Mouse (Mus musculus) small intestine, adult 2 months (tissue): ENCODE results near the gene Gstm7. TPM values are rescaled to one million over a fixed set of nuclear protein-coding genes. Genes with fewer than 3 reads are reported as not detected.

Experiments used
- H3K27ac ChIP-seq: fragments of 200-500 bp; 2 replicates; pipeline ENCODE4 v1.5.1; 2012; ENCODE audit warnings: low read depth, low read length, control low read depth, inconsistent platforms; ENCODE audit not compliant: insufficient read depth
- H3K27me3 ChIP-seq: fragments of 200-500 bp; 2 replicates; pipeline ENCODE4 v1.6.1; 2012; ENCODE audit warnings: mild to moderate bottlenecking, moderate library complexity, low read length, inconsistent platforms; ENCODE audit not compliant: control insufficient read depth, insufficient read depth
- H3K36me3 ChIP-seq: fragments of 200-500 bp; 2 replicates; pipeline ENCODE4 v1.6.1; 2012; ENCODE audit warnings: mild to moderate bottlenecking, low read length, control low read depth, inconsistent platforms; ENCODE audit not compliant: control insufficient read depth, insufficient read depth
- H3K4me1 ChIP-seq: fragments of 200-500 bp; 2 replicates; pipeline ENCODE4 v1.6.1; 2012; ENCODE audit warnings: low read length, inconsistent platforms, mixed read lengths; ENCODE audit not compliant: control insufficient read depth, insufficient read depth, insufficient read length
- H3K4me3 ChIP-seq: fragments of 200-500 bp; 2 replicates; pipeline ENCODE4 v1.5.1; 2012; ENCODE audit warnings: low read depth, mild to moderate bottlenecking, control low read depth, inconsistent platforms, low read length, moderate library complexity
- CTCF ChIP-seq: fragments of 200-500 bp; IDR thresholded peaks from 2 replicates; pipeline ENCODE4 v1.5.1; 2012; ENCODE audit warnings: low read depth, mild to moderate bottlenecking, control low read depth, inconsistent platforms, low read length, moderate library complexity, mixed read lengths; ENCODE audit not compliant: insufficient replicate concordance, insufficient read length; ENCODE audit errors: extremely low read depth
- POLR2A ChIP-seq: fragments of 200-500 bp; IDR thresholded peaks from 2 replicates; pipeline ENCODE4 v1.6.1; 2012; ENCODE audit warnings: low read depth, mild to moderate bottlenecking, control low read depth, inconsistent platforms, low read length, moderate library complexity
- WGBS: fragments of 180-500 bp; shearing (Covaris S2); methylation state at CpG from one replicate; pipeline ENCODE4 v1.1.7; 2018; 5-methylcytosine and 5-hydroxymethylcytosine counted together
- polyA plus RNA-seq: library from polyadenylated mRNA; depleted of rRNA; stranded (reverse); fragments of >200 nt; gene quantifications from 2 replicates; pipeline ENCODE4 v1.2.3, GENCODE M21; 2012

Gstm7 gene
- polyA plus RNA-seq, 1 experiment, result 9.4 TPM

- WGBS, result 83% methylated on average over 11 of the region's 11 CpGs
- no peaks in the 10 kb centered on the region for H3K36me3 ChIP-seq
- peaks cover 4% of the 10 kb centered on the region; the same call in 1 of the 2 replicates for H3K4me1 ChIP-seq
- no peaks in the 10 kb centered on the region for H3K27me3 ChIP-seq
- no peak overlapping the region for H3K4me3 ChIP-seq
- no peak for TF ChIP-seq POLR2A
- TF ChIP-seq CTCF, result no peak
- no peak overlapping the region for H3K27ac ChIP-seq
These were observed 2.9 kb downstream of the Gstm7 start for GRCm38 (mm10) chr3:107928691-107929090.

GRCm38 (mm10) chr3:107927841-107928240 is 3.8 kb downstream of the Gstm7 start:
- Histone ChIP-seq H3K36me3 (no peaks in the 10 kb centered on the region), H3K4me1 (peaks cover 4% of the 10 kb centered on the region; the same call in 1 of the 2 replicates), H3K27me3 (no peaks in the 10 kb centered on the region), H3K4me3 (no peak overlapping the region), H3K27ac (no peak overlapping the region)
- TF ChIP-seq POLR2A, result no peak
- WGBS, result 92% methylated on average over 3 of the region's 3 CpGs

GRCm38 (mm10) chr3:107925335-107925734 is 6.3 kb downstream of the Gstm7 start:
- Histone ChIP-seq H3K27me3 (no peaks in the 10 kb centered on the region), H3K36me3 (no peaks in the 10 kb centered on the region), H3K4me3 (no peak overlapping the region), H3K4me1 (peaks cover 9% of the 10 kb centered on the region; the same call in 1 of the 2 replicates), H3K27ac (no peak overlapping the region)
- 90% methylated on average over 3 of the region's 3 CpGs for WGBS
- TF ChIP-seq POLR2A, result no peak
- TF ChIP-seq CTCF, result no peak

GRCm38 (mm10) chr3:107920348-107920747 is 11.3 kb downstream of the Gstm7 start:
- TF ChIP-seq CTCF, result no peak
- no peak for TF ChIP-seq POLR2A
- peaks cover 11% of the 10 kb centered on the region; the same call in 1 of the 2 replicates for H3K4me1 ChIP-seq
- WGBS, result 58% methylated on average over 5 of the region's 5 CpGs
- H3K36me3 ChIP-seq, result no peaks in the 10 kb centered on the region
- H3K27ac ChIP-seq, result peak overlapping the region; percentile 81
- no peaks in the 10 kb centered on the region for H3K27me3 ChIP-seq
- H3K4me3 ChIP-seq, result no peak overlapping the region

- Histone ChIP-seq H3K36me3 (no peaks in the 10 kb centered on the region), H3K4me3 (no peak overlapping the region), H3K4me1 (peaks cover 11% of the 10 kb centered on the region; the same call in 1 of the 2 replicates), H3K27ac (no peak overlapping the region), H3K27me3 (no peaks in the 10 kb centered on the region)
- WGBS, result 55% methylated on average over 7 of the region's 7 CpGs
- TF ChIP-seq CTCF, result no peak
- no peak for TF ChIP-seq POLR2A
These were observed 13.7 kb downstream of the Gstm7 start for GRCm38 (mm10) chr3:107917783-107918408.

- no peak for TF ChIP-seq CTCF
- TF ChIP-seq POLR2A, result no peak
- H3K36me3 ChIP-seq, result no peaks in the 10 kb centered on the region
- no peak overlapping the region for H3K27ac ChIP-seq
- no peak overlapping the region for H3K4me3 ChIP-seq
- WGBS, result 79% methylated on average over 3 of the region's 3 CpGs
- H3K27me3 ChIP-seq, result no peaks in the 10 kb centered on the region
- peaks cover 14% of the 10 kb centered on the region; the same call in 1 of the 2 replicates for H3K4me1 ChIP-seq
These were observed 14.5 kb downstream of the Gstm7 start for GRCm38 (mm10) chr3:107917097-107917496.

- no peaks in the 10 kb centered on the region for H3K36me3 ChIP-seq
- no peak for TF ChIP-seq CTCF
- TF ChIP-seq POLR2A, result no peak
- H3K4me1 ChIP-seq, result peaks cover 17% of the 10 kb centered on the region
- WGBS, result 51% methylated on average over 15 of the region's 15 CpGs
- no peak overlapping the region for H3K4me3 ChIP-seq
- H3K27ac ChIP-seq, result no peak overlapping the region
- no peaks in the 10 kb centered on the region for H3K27me3 ChIP-seq
These were observed 14.9 kb downstream of the Gstm7 start for GRCm38 (mm10) chr3:107916674-107917073.
